Mouse (Mus musculus) lung, postnatal 10 days (tissue): ENCODE measurements at regions not wholly inside any gene's neighbourhood (a gene's known extent, or its start where the extent isn't known, plus 50 kb on each side); places are given as distances from the start of the nearest gene placed in this dataset.
"Not testable (repeated sequence)": the region's sequence is repeated elsewhere in the genome, so short reads cannot be mapped to it uniquely, and the experiment has no call there.

Experiments used
- DNase-seq: peaks from one replicate; pipeline ENCODE4 v3.0.0; 2021

GRCm38 (mm10) chr2:15273446-15273845, 218.6 kb upstream of the Nsun6 start:
- no peak for DNase-seq

GRCm38 (mm10) chr2:15260486-15261165, 205.8 kb upstream of the Nsun6 start:
- DNase-seq: peak; percentile 15

GRCm38 (mm10) chr2:15242276-15242675, 187.4 kb upstream of the Nsun6 start:
- DNase-seq: not testable (repeated sequence)

GRCm38 (mm10) chr2:15221910-15222309, 167.0 kb upstream of the Nsun6 start:
- no peak for DNase-seq

GRCm38 (mm10) chr2:15188091-15188490, 133.2 kb upstream of the Nsun6 start:
- no peak for DNase-seq

GRCm38 (mm10) chr2:15181000-15181399, 126.1 kb upstream of the Nsun6 start:
- DNase-seq: no peak

GRCm38 (mm10) chr2:15166435-15167024, 111.7 kb upstream of the Nsun6 start:
- no peak for DNase-seq

GRCm38 (mm10) chr2:15165830-15166229, 111.0 kb upstream of the Nsun6 start:
- DNase-seq: no peak

GRCm38 (mm10) chr2:15163732-15164418, 109.0 kb upstream of the Nsun6 start:
- DNase-seq: no peak

- DNase-seq: no peak
These were observed 107.0 kb upstream of the Nsun6 start for GRCm38 (mm10) chr2:15161831-15162230.

GRCm38 (mm10) chr2:15157622-15158021, 102.8 kb upstream of the Nsun6 start:
- DNase-seq: no peak

GRCm38 (mm10) chr2:15150823-15151222, 96.0 kb upstream of the Nsun6 start:
- no peak for DNase-seq

GRCm38 (mm10) chr2:15148381-15148780, 93.5 kb upstream of the Nsun6 start:
- DNase-seq: no peak

GRCm38 (mm10) chr2:15146986-15147385, 92.1 kb upstream of the Nsun6 start:
- DNase-seq: no peak

GRCm38 (mm10) chr2:15146414-15146813, 91.5 kb upstream of the Nsun6 start:
- DNase-seq: no peak

GRCm38 (mm10) chr2:15144781-15145180, 89.9 kb upstream of the Nsun6 start:
- no peak for DNase-seq

GRCm38 (mm10) chr2:15139877-15140276, 85.0 kb upstream of the Nsun6 start:
- no peak for DNase-seq
